Mouse (Mus musculus) adrenal gland, postnatal 4 days (tissue): ENCODE data around the gene Olfr545. TPM values are rescaled to one million over a fixed set of nuclear protein-coding genes. Genes with fewer than 3 reads are reported as not detected.

Source experiments
- DNase-seq, 2 experiments: peaks; one replicate each; pipeline ENCODE4 v3.0.0; 2021 to 2022; ENCODE audit warnings: low spot score in 2 of 2, mixed read lengths in 2 of 2
- total RNA-seq, 2 experiments: library from RNA; stranded (reverse); gene quantifications; 2 replicates each; pipeline ENCODE4 v1.2.3; 2021

Olfr545 gene
- total RNA-seq, 2 experiments from 2014 or later: not detected

GRCm38 (mm10) chr7:102479368-102480078, 19.9 kb downstream of the Olfr545 start:
- peak in 1 of 2 experiments; percentile 36 for DNase-seq

DNA sequence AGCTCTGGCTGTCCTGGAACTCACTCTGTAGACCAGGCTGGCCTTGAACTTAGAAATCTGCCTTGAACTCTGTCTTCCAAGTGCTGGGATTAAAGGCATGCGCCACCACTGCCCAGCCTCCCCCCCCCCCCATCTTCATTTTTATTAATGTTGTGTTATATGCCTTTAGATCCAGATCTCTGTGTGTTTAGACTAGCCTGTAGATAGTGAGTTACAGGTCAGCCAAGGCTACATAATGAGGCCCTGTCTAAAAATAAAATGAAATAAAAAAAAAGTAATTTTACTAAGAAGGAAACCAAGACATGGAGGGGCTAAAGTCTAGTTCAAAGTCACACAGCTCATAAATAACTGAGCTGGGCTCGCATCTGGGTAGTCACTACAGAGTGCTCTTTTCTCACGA, 20.4 kb downstream of the Olfr545 start:
- no peak for DNase-seq

DNA sequence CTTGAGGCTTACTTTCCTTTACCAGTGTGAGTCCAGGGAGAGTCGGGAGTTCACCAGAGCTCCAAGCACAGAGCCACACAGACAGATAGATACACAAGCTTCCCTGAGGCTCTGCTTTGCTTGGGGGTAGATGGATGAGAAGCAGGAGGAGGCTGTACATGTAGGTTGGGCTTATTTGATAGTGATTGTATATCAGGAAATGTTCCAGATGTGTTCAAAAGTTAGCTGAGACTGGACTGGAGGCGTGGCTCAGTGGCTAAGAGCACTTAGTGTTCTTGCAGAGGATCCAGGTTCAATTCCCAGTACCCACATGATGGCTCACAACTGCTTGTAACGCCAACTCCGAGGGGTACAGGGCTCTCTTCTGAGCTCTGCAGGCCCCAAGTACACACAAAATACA, 20.9 kb downstream of the Olfr545 start:
- no peak for DNase-seq

GRCm38 (mm10) chr7:102477377-102477776, 22.0 kb downstream of the Olfr545 start:
- DNase-seq: no peak

- DNase-seq: no peak
Observed at GRCm38 (mm10) chr7:102476601-102477000, 22.8 kb downstream of the Olfr545 start.

GRCm38 (mm10) chr7:102472675-102473074, 26.7 kb downstream of the Olfr545 start:
- no peak for DNase-seq

- no peak for DNase-seq
Observed at GRCm38 (mm10) chr7:102467566-102467965, 31.8 kb downstream of the Olfr545 start.

- no peak for DNase-seq
Observed at GRCm38 (mm10) chr7:102458618-102459380, 40.6 kb downstream of the Olfr545 start.

DNA sequence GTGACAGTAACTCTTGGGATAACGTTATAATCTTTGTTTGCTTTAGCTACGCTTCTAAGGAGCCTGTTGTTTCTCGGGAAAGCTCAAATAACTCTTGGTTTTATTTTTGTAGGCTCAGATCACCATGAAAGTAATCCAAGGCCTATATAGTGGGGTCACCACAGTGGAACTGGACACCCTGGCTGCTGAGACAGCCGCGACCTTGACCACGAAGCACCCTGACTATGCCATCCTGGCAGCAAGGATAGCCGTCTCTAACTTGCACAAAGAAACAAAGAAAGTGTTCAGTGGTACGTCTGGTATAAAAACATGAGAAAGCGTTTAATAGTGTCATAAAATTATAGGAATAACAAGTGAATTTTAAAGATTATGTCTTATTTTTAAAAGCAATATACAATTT, 52.9 kb downstream of the Olfr545 start:
- no peak for DNase-seq

GRCm38 (mm10) chr7:102444301-102444700, 55.1 kb downstream of the Olfr545 start:
- DNase-seq: no peak

- no peak for DNase-seq
Observed at GRCm38 (mm10) chr7:102442432-102442831, 56.9 kb downstream of the Olfr545 start.

DNA sequence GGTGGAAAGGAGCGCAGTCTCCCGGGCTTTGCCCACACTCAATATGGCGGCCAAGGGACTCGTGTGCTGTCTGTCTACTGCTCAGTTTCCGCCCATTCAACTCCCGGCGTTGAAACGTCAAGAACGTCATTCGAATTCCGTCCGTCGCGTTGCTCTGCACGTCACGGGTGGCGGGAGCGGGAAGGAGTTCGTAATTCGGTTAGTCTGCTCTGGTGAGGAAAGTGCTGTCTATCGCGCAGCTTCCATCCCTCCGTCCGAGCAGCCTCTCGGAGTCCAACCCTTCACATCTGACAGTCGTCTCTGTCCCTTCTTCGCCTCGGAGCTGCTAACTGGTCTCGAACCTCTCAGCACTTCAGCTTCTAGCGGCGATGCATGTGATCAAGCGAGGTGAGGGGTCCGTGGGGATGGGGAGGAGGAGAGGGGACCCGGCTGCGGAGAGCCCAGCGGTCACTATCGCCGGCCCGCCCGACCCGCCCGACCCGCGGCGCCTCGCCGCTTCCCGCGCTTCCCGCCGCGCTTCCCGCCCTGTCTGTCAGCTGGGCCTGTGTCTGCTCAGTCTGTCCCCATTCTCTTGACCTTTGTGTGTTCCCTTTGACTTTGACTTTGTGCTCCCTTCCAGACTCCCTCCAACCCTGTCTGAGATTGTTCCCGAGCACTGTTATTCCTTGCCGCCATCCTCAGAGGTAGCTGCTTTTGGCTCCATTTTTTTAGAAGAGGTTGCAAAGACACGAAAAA, 57.5 kb downstream of the Olfr545 start, which contains the start of gene Rrm1:
Gene Rrm1 (plus strand): TSS at position 39 of the 735 bp plus-strand sequence.
- DNase-seq: peak; percentile 81 to 88

Other genes with a start within 250 kb of the Olfr545 start
- 10 to 100 TPM; 57.3 to 57.5 TPM for gene Rhog, start 243.5 kb downstream of the Olfr545 start, total RNA-seq
- 10 to 100 TPM; 68.2 to 74.1 TPM for gene Stim1, start 231.8 kb downstream of the Olfr545 start, total RNA-seq
- gene Rrm1, start 57.9 kb downstream of the Olfr545 start, total RNA-seq: 10 to 100 TPM; 72.0 to 73.4 TPM
- not detected for gene Olfr543, start 17.9 kb downstream of the Olfr545 start, total RNA-seq
- gene Olfr544, start 11.3 kb downstream of the Olfr545 start, total RNA-seq: not detected
- gene Olfr547, start 35.2 kb upstream of the Olfr545 start, total RNA-seq: not detected
- not detected for gene Olfr548-ps1, start 41.3 kb upstream of the Olfr545 start, total RNA-seq
- gene Olfr549, start 50.3 kb upstream of the Olfr545 start, total RNA-seq: not detected
- gene Trim21, start 65.9 kb upstream of the Olfr545 start, total RNA-seq: 10 to 100 TPM; 21.2 to 21.9 TPM
- gene Olfr550, start 71.9 kb upstream of the Olfr545 start, total RNA-seq: not detected
- not detected for gene Olfr551, start 92.3 kb upstream of the Olfr545 start, total RNA-seq
- under 1 TPM in 1 of 2 experiments, not detected in 1; 0.08 TPM for gene Olfr552, start 98.2 kb upstream of the Olfr545 start, total RNA-seq
- gene Olfr553, start 118.6 kb upstream of the Olfr545 start, total RNA-seq: not detected
- not detected for gene Olfr554, start 138.9 kb upstream of the Olfr545 start, total RNA-seq
- not detected for gene Olfr555, start 159.2 kb upstream of the Olfr545 start, total RNA-seq
- not detected for gene Olfr556, start 165.3 kb upstream of the Olfr545 start, total RNA-seq
- gene Trim68, start 187.8 kb upstream of the Olfr545 start, total RNA-seq: 10 to 100 TPM; 16.0 to 20.2 TPM
- gene Olfr557, start 196.3 kb upstream of the Olfr545 start, total RNA-seq: not detected
- under 1 TPM; 0.54 to 0.62 TPM for gene Olfr558, start 202.6 kb upstream of the Olfr545 start, total RNA-seq
- not detected for gene Olfr33, start 219.5 kb upstream of the Olfr545 start, total RNA-seq
- gene Olfr559, start 227.9 kb upstream of the Olfr545 start, total RNA-seq: not detected